Mouse (Mus musculus) neutrophil, adult 5-6 weeks (primary cell): Measurements from ENCODE around the gene Atp6v0c. TPM values are rescaled to one million over a fixed set of nuclear protein-coding genes. Genes with fewer than 3 reads are reported as not detected.
"Not testable (repeated sequence)": the region's sequence is repeated elsewhere in the genome, so short reads cannot be mapped to it uniquely, and the experiment has no call there.

Experiments used
- ATAC-seq: fragments of 151-379, 151-347 bp; 2 replicates; pipeline ENCODE4 v1.8.0; 2017; ENCODE audit warnings: mild to moderate bottlenecking, moderate TSS enrichment; ENCODE audit not compliant: insufficient number of reproducible peaks, poor library complexity, low FRiP score, severe bottlenecking; ENCODE audit errors: extremely low read depth
- total RNA-seq: library from RNA; stranded (forward); fragments of 200-1000 nt; gene quantifications from 2 replicates; pipeline ENCODE4 v1.2.3, GENCODE M21; 2017

The Atp6v0c gene
- total RNA-seq, 1 experiment from 2014 or later = 98.2 TPM

GRCm38 (mm10) chr17:24137226-24137880 is 32.1 kb downstream of the Atp6v0c start:
- no peak for ATAC-seq

GRCm38 (mm10) chr17:24134062-24134461 is 35.4 kb downstream of the Atp6v0c start:
- no peak for ATAC-seq

GRCm38 (mm10) chr17:24132919-24133318 is 36.6 kb downstream of the Atp6v0c start:
- not testable (repeated sequence) for ATAC-seq

GRCm38 (mm10) chr17:24131570-24131969 is 37.9 kb downstream of the Atp6v0c start:
- no peak for ATAC-seq

- ATAC-seq = not testable (repeated sequence)
Measured at GRCm38 (mm10) chr17:24129246-24129645, 40.3 kb downstream of the Atp6v0c start.

GRCm38 (mm10) chr17:24127592-24127991 is 41.9 kb downstream of the Atp6v0c start:
- ATAC-seq = no peak

GRCm38 (mm10) chr17:24126801-24127200 is 42.7 kb downstream of the Atp6v0c start:
- ATAC-seq = no peak

GRCm38 (mm10) chr17:24119446-24119845 is 50.1 kb downstream of the Atp6v0c start:
- no peak for ATAC-seq

Other genes with a start within 250 kb of the Atp6v0c start
- gene Sbp, start 228.0 kb downstream of the Atp6v0c start, total RNA-seq = not detected in 2 replicates
- not detected in 2 replicates for gene Sbpl, start 214.4 kb downstream of the Atp6v0c start, total RNA-seq
- gene Prss30, start 189.1 kb downstream of the Atp6v0c start, total RNA-seq = not detected in 2 replicates
- 3.2 and 3.7 TPM in 2 replicates for gene Prss22, start 171.6 kb downstream of the Atp6v0c start, total RNA-seq
- 3.7 and 4.9 TPM in 2 replicates for gene Prss27, start 131.6 kb downstream of the Atp6v0c start, total RNA-seq
- 16.0 and 18.2 TPM in 2 replicates for gene Kctd5, start 96.2 kb downstream of the Atp6v0c start, total RNA-seq
- 57.5 and 63.3 TPM in 2 replicates for gene Pdpk1, start 18.8 kb downstream of the Atp6v0c start, total RNA-seq
- gene Amdhd2, start 5.9 kb downstream of the Atp6v0c start, total RNA-seq = 45.5 and 49.4 TPM in 2 replicates
- 0.35 and 0.37 TPM in 2 replicates for gene Tbc1d24, start 35.9 kb upstream of the Atp6v0c start, total RNA-seq
- not detected in 2 replicates for gene Ntn3, start 39.8 kb upstream of the Atp6v0c start, total RNA-seq
- gene Tedc2, start 51.1 kb upstream of the Atp6v0c start, total RNA-seq = 5.6 and 8.8 TPM in 2 replicates
- gene Ccnf, start 81.8 kb upstream of the Atp6v0c start, total RNA-seq = 2.5 and 3.0 TPM in 2 replicates
- 0.23 TPM in 1 of 2 replicates, not detected in the other for gene Abca17, start 181.4 kb upstream of the Atp6v0c start, total RNA-seq
- gene Abca3, start 182.2 kb upstream of the Atp6v0c start, total RNA-seq = 29.5 and 31.3 TPM in 2 replicates
- 98.5 and 117 TPM in 2 replicates for gene Rnps1, start 244.9 kb upstream of the Atp6v0c start, total RNA-seq